Mouse (Mus musculus): ENCODE measurements at regions not wholly inside any gene's neighbourhood (a gene's known extent, or its start where the extent isn't known, plus 50 kb on each side); places are given as distances from the start of the nearest gene placed in this dataset.

DNA sequence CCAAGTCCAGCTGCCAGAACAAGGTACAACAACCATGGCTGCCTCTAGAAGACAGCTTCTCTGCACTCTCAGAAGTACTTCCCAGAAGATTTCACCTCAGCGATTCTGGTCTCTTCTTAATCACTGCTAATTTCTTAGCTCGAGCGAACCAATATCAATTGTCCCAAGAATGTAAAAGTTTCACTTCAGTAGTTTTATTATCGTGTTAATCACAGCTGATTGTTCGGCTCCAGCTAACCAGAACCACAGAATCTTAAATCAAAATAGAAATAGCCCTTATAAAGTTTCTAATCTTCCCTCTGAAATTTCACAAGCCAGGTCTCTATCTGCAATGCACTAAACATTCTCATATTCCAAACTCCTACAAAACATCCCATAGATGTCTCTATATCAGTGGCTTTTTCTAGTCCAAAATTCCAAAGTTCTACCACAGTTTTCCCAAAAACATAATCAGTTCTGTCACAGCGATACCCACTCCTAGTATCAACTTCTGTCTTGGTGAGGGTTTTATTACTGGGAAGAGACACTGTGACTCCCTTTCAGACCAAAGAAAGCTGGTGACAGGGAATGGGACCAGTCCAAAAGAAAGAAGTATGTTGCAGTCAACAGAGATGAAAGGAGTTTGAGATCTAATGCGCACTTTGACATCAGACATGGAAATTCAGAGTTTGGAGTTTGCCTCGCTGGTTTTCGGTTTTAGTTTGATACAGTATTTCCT is 130.2 kb downstream of the Gm10283 start:
- DNase-seq (ENCODE audit: low spot score in 2 of 2), result no peak

DNA sequence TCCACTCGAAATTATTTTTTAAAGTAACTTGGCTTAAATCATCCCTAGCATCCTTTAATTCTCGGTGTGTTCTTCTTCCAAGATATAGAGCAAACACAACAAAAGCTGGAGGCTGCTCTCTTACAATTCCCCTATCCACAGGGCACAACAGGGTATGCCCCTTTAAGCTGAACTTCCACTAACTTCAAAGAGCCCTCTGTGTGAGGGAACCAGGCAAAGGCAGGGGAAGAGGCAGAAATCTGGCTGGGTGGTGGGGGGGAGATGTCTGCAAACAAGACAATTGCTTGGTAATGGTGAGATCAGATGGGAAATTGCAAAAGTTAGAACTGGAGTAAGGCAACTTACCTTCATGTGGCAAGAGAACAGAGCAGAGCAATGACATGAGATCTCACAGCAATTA is 154.7 kb downstream of the Gm10283 start:
- no peak for DNase-seq (ENCODE audit: low spot score in 2 of 2)

DNA sequence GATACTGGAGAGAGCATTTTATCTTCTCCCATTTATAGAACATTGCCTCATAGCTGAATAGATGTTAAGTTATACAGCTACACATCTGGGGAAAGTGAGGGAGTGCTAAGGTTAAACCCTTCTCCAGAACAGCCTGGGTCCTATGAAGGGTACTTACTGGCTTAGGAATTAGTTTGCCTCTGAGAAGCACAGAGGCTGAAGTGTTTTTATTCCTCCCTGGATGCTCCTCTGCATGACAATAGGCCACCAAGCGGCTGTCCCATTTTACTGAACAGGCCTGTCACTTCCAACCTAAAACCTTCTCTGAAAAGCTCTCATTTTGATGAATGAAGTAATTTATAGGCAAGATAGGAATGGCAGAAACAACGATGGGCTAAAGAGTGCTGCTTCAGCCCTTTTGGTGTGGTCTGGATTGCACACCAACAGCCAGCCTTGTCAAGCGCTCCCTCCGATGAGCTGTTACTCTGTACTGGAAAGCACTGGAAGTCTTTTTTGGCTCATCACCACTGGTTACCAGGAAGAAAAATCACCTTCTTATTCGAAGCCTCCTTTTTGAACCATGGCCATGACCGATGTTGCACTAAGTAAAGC is 157.1 kb downstream of the Gm10283 start:
- no peak for DNase-seq (ENCODE audit: low spot score in 2 of 2)

DNA sequence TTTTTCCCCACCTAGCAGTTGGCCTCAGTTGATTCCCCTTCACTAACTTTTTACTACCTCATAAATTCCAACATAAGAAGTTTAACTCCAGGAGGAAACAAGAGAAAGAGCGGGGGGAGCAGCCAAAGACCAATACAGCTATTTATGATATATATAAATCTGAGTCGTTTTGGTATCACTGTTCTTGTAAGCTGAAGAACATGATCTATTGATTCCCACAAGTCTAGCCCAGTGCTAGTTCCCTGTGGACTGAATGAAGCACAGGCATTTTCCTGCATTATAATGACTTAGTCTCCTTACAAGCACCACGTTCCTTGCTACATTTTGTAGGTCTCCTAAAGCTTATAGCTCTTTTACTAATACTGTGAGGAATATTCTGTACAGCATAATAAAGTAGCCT is 187.5 kb downstream of the Gm10283 start:
- DNase-seq (ENCODE audit: low spot score in 2 of 2), result no peak

DNA sequence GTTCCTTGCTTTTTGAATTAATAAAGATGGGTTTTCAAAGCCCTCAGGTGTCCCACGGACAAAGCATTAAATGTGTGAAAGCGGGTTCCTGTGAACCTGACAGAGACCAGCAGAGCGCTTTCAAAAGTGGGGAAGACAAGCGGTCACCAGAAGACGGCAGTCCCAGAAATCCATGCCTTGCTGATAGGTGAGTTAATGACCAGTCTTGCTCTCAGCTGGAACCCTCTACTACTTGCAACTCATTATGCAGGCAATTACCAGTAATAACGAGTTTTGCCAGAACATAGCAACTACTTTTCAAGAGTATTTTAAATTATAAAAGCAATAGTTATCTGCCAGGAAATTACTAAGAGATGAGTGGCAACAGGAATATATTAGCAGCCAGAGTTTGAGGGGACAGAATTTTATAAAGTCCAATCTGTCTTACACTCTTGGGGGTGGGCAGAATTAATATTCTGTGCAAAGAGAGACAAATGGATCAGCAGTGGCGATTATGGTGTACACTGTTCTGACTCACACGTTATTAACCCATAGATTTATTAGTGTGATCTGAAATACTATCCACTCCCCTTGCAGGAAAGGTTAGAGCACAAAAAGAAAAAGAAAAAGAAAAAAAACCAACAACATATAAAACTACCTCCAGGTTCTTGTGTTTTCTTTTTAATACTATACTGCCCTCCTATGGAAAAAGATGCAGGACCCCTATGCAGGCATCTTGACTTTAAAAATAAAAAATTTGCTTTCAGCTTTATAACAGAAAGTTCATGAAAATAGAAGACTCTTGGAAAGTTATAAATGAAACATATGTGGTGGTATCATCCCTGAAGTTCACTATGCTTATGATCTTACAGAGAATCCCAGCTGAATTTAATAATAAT is 188.8 kb downstream of the Gm10283 start:
- DNase-seq (ENCODE audit: low spot score in 2 of 2), result no peak

DNA sequence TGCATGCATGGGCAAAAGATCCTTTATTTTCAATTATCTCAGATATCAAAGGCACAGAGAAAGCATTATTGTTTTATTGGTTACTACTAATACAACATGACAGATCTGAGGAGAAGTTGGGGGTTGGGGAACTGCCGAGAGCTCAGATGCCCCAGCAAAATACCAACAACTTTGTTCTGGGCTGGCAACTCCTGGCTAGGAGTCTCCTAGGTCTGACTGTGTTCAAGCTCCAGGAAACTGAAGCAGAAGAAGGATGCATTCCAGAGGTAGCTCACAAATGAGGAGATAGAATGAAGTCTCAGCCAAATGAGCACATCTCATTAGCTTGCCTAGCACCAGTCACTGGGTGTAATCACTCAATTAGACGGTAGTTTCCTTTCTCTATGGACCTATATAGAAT is 192.9 kb downstream of the Gm10283 start:
- DNase-seq (ENCODE audit: low spot score in 2 of 2), result no peak

DNA sequence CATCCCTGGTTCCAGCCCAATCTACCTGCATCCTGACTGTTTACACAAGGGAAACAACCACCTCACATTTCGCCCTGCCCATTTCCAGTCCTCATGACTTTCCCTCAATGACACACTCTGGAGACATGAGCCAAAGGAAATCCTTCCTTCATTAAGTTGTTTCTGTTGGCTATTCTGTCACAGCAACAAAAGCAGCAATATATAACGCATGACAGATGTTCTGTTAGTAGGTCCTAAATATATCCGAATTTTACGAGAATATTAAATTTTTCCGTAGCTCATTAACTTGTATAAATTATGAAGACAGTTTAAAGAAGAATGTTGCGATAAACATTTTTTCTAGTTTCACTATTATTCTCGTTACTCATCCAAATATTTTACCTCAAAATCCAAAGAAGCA is 201.7 kb downstream of the Gm10283 start:
- DNase-seq (ENCODE audit: low spot score in 2 of 2), result no peak

DNA sequence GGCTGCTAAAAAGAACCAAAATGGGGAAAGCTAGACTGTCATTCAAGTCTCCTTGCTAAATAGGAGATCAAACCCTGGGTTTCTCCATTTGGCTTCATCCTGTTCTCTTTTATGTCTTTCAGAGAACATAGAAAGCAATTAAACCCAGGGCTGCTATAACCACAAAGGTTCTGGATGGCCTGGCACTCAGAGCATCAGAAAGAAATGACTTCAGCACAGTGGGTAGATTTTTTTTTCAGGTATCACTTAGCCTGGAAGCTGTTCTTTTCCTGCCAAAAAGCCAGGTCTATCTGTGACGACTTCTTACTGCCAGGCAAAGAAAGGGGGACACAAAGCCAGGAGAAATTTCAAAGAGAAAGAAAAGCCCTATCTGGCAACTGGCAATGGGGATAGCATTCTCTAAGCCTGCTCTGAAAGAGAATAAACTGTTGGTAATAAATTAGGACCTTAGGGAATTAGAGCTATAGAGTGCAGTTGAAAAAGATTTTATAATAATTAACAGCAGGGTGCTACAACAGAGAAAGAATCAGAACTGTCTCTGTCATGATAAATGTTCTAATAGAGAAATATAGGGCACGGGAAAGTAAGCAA is 225.7 kb downstream of the Gm10283 start:
- DNase-seq (ENCODE audit: low spot score in 2 of 2), result no peak

DNA sequence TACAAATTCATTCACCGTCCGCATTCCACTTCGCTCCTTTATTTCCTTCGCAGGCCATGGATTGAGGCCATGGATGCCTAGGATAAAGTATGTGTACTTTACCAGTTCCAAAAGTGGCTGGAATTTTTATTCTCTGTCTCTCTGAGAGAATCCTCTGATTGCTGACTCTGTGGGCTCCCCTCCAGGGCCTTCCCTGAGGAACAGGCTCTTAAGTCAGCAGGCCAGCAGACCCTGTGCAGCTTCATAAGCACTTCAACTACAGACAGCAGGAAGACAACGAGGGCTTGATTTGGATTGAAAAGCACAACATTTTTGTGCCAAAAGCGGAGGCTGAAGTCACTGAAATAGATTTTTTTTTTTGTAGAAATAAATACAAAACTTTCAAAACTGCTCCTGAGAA is 252.7 kb downstream of the Gm10283 start:
- peak in 1 of 2 experiments; percentile 50 for DNase-seq (ENCODE audit: low spot score in 2 of 2)

DNA sequence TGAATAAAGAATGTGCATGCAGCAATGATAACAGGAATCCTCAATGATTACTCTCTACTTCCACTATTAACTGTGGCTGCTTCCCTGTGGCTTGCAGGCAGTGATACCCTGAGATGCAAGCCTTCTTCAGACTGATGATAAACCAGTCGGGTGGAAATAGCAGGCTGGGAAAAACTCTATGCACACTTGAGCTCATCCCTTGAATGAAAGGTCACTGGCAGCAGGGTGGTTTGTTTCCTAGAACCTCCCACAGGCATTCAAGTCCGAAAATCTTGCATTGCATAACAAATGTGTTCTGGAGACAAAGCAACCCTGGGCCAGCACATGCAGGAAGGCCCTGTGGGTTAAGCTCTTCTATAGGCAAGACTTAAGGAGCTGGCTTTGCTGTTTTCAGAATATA is 253.3 kb downstream of the Gm10283 start:
- no peak for DNase-seq (ENCODE audit: low spot score in 2 of 2)

DNA sequence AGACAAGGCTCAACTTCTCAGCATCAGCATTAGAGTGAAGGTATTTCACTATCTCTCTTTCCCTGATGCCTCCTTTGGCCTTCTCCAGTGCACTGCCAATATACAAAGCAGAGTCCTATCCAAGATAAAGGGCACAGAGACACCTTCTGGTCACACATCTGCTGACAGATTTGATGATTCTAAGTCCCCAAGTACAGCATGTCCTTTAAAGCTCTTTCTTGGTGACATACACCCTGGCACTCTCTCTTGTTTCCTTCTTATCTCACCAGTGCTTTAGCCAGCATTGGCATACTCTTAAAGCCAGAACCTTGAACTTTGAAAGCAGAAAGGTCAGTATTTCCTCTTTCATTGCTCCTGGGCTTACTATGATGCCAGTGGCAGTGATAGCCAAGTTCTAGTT is 255.4 kb downstream of the Gm10283 start:
- no peak for DNase-seq (ENCODE audit: low spot score in 2 of 2)

DNA sequence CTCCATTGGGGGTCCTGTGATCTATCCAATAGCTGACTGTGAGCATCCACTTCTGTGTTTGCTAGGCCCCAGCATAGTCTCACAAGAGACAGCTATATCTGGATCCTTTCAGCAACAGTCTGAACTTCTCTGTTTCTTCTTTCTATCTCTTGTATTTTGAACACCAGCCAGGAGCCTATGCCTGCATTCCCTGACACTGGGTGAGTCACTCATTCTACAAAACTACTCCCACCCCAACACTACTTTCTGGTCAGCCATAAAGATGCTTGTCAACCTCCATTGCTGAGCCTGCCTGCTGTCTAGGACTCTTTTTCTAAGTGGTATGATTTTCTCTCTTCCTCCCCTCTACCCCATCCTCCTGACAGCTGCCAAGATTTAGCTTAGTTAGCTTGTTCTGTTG is 261.6 kb downstream of the Gm10283 start:
- no peak for DNase-seq (ENCODE audit: low spot score in 2 of 2)

DNA sequence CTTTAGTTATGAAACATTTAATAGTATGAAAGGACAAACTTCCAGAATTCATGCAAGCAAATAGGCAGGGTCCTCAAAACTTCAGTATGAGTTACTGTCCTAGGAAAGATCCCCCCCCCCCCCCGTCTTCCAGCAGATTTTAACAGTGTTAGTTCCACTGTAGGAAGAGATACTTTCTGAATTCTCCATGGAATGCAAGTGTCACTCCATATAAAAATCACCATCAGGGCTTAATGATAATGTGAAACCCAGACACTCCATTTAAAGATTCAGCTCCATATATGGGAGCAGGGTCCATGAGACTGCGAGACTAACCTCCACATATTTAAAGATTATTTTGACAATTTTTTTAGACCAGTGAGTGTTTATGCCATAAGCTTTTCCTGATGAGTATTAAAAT is 282.1 kb downstream of the Gm10283 start:
- no peak for DNase-seq (ENCODE audit: low spot score in 2 of 2)

DNA sequence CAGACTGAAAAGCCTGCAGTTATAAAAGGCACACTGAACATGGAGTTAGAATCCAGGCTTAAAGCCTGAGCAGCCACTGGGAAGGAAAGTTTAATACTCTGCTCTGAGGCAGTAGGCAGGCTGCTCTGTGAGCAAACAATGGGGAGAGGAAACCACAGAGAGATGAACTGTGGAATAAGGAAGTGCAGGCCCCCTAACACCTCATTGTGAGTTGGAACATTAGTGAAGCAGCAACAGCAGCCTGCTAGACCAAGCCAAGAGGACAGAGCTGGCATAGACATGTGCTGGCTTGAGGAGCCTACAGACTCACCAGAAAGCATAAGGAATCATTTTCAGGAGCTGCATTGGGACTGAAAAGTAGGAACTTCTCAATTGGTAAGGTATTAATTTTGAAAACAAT is 307.4 kb downstream of the Gm10283 start:
- DNase-seq (ENCODE audit: low spot score in 2 of 2), result no peak

DNA sequence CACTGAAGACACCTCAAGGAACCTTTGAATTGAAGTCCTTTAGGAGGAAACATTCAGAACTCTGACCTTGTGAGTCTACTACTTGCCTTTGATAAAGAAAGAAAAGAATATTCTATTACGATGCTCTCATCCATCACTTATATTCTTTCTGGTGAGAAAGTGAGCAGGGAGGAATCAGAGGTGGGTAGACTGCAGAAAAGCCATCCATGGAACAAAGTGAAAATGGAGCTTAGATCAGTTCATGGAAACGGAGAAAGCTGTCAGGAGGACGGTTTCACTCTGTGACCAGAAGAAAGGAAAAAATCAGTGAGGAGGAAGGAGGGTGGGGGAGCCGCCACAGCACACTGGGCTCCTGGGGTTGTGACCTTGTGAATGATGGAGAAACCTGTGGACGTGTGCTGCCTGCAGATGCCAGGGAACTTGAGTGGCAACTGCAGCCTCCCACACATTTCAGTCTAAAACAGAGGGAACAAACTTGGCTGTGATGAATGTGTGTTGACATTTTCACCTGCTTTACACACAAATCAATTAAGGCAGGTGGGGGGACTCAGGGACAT is 335.2 kb downstream of the Gm10283 start:
- no peak for DNase-seq (ENCODE audit: low spot score in 2 of 2)

Measured in gastrocnemius, postnatal 4 days (tissue).